Mouse (Mus musculus): ENCODE results near the gene Pagr1b. TPM values are rescaled to one million over a fixed set of nuclear protein-coding genes. Genes with fewer than 3 reads are reported as not detected.

The Pagr1b gene
- polyA plus RNA-seq, 3 experiments from 2014 or later: not detected

Other genes with a start within 250 kb of the Pagr1b start
- gene Ypel3, start 239.5 kb downstream of the Pagr1b start, polyA plus RNA-seq (2017; shearing (Covaris generic)): 100 to 1,000 TPM in 1 of 3 experiments, 10 to 100 TPM in 2; 51.9 to 107 (median 70.2) TPM
- gene Tbx6, start 235.0 kb downstream of the Pagr1b start, polyA plus RNA-seq (2017; shearing (Covaris generic)): 1 to 10 TPM; 2.1 to 3.9 (median 3.7) TPM
- gene Ppp4c, start 224.0 kb downstream of the Pagr1b start, polyA plus RNA-seq (2017; shearing (Covaris generic)): 100 to 1,000 TPM; 118 to 168 (median 129) TPM
- gene Fam57b, start 218.8 kb downstream of the Pagr1b start, polyA plus RNA-seq (2017; shearing (Covaris generic)): not detected
- not detected for gene 4930451I11Rik, start 184.8 kb downstream of the Pagr1b start, polyA plus RNA-seq (2017; shearing (Covaris generic))
- not detected for gene Doc2a, start 169.1 kb downstream of the Pagr1b start, polyA plus RNA-seq (2017; shearing (Covaris generic))
- 10 to 100 TPM; 11.2 to 19.3 (median 18.2) TPM for gene Hirip3, start 154.5 kb downstream of the Pagr1b start, polyA plus RNA-seq (2017; shearing (Covaris generic))
- 10 to 100 TPM; 63.0 to 88.4 (median 68.7) TPM for gene Ino80e, start 154.1 kb downstream of the Pagr1b start, polyA plus RNA-seq (2017; shearing (Covaris generic))
- 10 to 100 TPM; 16.8 to 20.3 (median 19.6) TPM for gene Taok2, start 131.8 kb downstream of the Pagr1b start, polyA plus RNA-seq (2017; shearing (Covaris generic))
- gene Tmem219, start 93.6 kb downstream of the Pagr1b start, polyA plus RNA-seq (2017; shearing (Covaris generic)): 10 to 100 TPM; 36.8 to 69.8 (median 47.7) TPM
- gene Kctd13, start 87.6 kb downstream of the Pagr1b start, polyA plus RNA-seq (2017; shearing (Covaris generic)): 1 to 10 TPM; 6.1 to 7.9 (median 6.3) TPM
- gene Asphd1, start 66.9 kb downstream of the Pagr1b start, polyA plus RNA-seq (2017; shearing (Covaris generic)): under 1 TPM in 1 of 3 experiments, not detected in 2; 0.34 TPM
- gene Sez6l2, start 65.9 kb downstream of the Pagr1b start, polyA plus RNA-seq (2017; shearing (Covaris generic)): under 1 TPM; 0.69 to 0.87 (median 0.77) TPM
- 100 to 1,000 TPM; 104 to 127 (median 115) TPM for gene Cdipt, start 40.6 kb downstream of the Pagr1b start, polyA plus RNA-seq (2017; shearing (Covaris generic))
- gene Cdiptos, start 40.4 kb downstream of the Pagr1b start, polyA plus RNA-seq (2017; shearing (Covaris generic)): 1 to 10 TPM in 2 of 3 experiments, under 1 TPM in 1; 0.91 to 1.8 (median 1.3) TPM
- 10 to 100 TPM; 15.2 to 19.7 (median 16.2) TPM for gene Mvp, start 1.9 kb downstream of the Pagr1b start, polyA plus RNA-seq (2017; shearing (Covaris generic))
- gene Pagr1a, start 868 bp upstream of the Pagr1b start, polyA plus RNA-seq (2017; shearing (Covaris generic)): 10 to 100 TPM; 34.7 to 44.5 (median 42.6) TPM
- gene Gm42742, start 4.6 kb upstream of the Pagr1b start, polyA plus RNA-seq (2017; shearing (Covaris generic)): 10 to 100 TPM; 42.5 to 62.2 (median 46.4) TPM
- gene Prrt2, start 4.7 kb upstream of the Pagr1b start, polyA plus RNA-seq (2017; shearing (Covaris generic)): 1 to 10 TPM in 1 of 3 experiments, under 1 TPM in 1, not detected in 1; 0.97 to 1.1 TPM
- 10 to 100 TPM; 18.6 to 22.4 (median 21.4) TPM for gene Maz, start 10.6 kb upstream of the Pagr1b start, polyA plus RNA-seq (2017; shearing (Covaris generic))
- 10 to 100 TPM; 11.7 to 94.2 (median 13.8) TPM for gene Kif22, start 26.0 kb upstream of the Pagr1b start, polyA plus RNA-seq (2017; shearing (Covaris generic))
- gene Zg16, start 70.8 kb upstream of the Pagr1b start, polyA plus RNA-seq (2017; shearing (Covaris generic)): 1 to 10 TPM in 1 of 3 experiments, not detected in 2; 1.6 TPM
- 100 to 1,000 TPM; 248 to 287 (median 263) TPM for gene AI467606, start 74.9 kb upstream of the Pagr1b start, polyA plus RNA-seq (2017; shearing (Covaris generic))
- 10 to 100 TPM in 2 of 3 experiments, 1 to 10 TPM in 1; 7.8 to 15.5 (median 15.0) TPM for gene Qprt, start 105.7 kb upstream of the Pagr1b start, polyA plus RNA-seq (2017; shearing (Covaris generic))
- 100 to 1,000 TPM; 105 to 226 (median 130) TPM for gene Spn, start 121.3 kb upstream of the Pagr1b start, polyA plus RNA-seq (2017; shearing (Covaris generic))
- gene Cd2bp2, start 179.6 kb upstream of the Pagr1b start, polyA plus RNA-seq (2017; shearing (Covaris generic)): 10 to 100 TPM; 43.2 to 56.9 (median 48.7) TPM
- gene Tbc1d10b, start 192.0 kb upstream of the Pagr1b start, polyA plus RNA-seq (2017; shearing (Covaris generic)): 10 to 100 TPM; 13.2 to 16.6 (median 13.6) TPM
- 10 to 100 TPM; 23.0 to 25.8 (median 23.4) TPM for gene Mylpf, start 192.4 kb upstream of the Pagr1b start, polyA plus RNA-seq (2017; shearing (Covaris generic))
- 1 to 10 TPM; 3.3 to 6.8 (median 4.6) TPM for gene Zfp553, start 216.6 kb upstream of the Pagr1b start, polyA plus RNA-seq (2017; shearing (Covaris generic))
- gene Sept1, start 216.6 kb upstream of the Pagr1b start, polyA plus RNA-seq (2017; shearing (Covaris generic)): 100 to 1,000 TPM; 783 to 927 (median 807) TPM
- 1 to 10 TPM in 1 of 3 experiments, under 1 TPM in 1, not detected in 1; 0.46 to 1.5 TPM for gene Zfp771, start 227.8 kb upstream of the Pagr1b start, polyA plus RNA-seq (2017; shearing (Covaris generic))
- gene Dctpp1, start 244.2 kb upstream of the Pagr1b start, polyA plus RNA-seq (2017; shearing (Covaris generic)): 10 to 100 TPM; 37.2 to 88.3 (median 51.2) TPM

Measured in inflammation-experienced regulatory T-cells, adult 6 months (primary cell).